Mouse (Mus musculus): ENCODE results near the gene Elmod3. TPM values are rescaled to one million over a fixed set of nuclear protein-coding genes. Genes with fewer than 3 reads are reported as not detected.

Elmod3 gene
- polyA plus RNA-seq, 1 experiment = 12.0 TPM

- TF ChIP-seq POLR2A (IDR thresholded peaks at IDR 0.05; ENCODE audit: borderline replicate concordance, low read depth, low read length) (no peak), CTCF (IDR thresholded peaks at IDR 0.05; ENCODE audit: low read depth, low read length) (no peak)
- H3K4me1 ChIP-seq (ENCODE audit: control insufficient read depth, insufficient read depth, low read length) = peaks cover 9% of the 10 kb centered on the region
- no peak overlapping the region for H3K27ac ChIP-seq (ENCODE audit: insufficient read depth, low read depth, low read length)
- H3K4me3 ChIP-seq (ENCODE audit: insufficient read depth, low read length) = no peak overlapping the region
These were observed 71.1 kb downstream of the Elmod3 start for GRCm38 (mm10) chr6:72527070-72527469.

DNA sequence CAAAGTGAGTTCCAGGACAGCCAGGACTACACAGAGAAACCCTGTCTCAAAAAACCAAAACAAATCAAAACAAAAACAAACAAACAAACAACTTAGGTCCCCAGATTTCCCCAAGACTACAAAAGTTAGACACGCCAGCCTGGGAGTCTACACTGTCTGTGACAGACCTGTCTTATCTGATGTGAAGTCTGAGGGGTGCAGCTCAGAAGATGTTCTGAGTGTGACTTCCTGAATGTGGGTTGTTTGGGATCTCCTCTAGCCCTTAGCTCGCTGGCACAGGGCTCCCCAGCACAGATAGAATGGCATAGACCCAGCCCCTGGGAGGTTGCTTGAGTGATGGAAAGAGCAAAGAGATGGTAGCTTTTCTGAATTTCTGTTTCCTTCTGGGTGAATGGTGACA is 74.1 kb downstream of the Elmod3 start:
- Histone ChIP-seq H3K27ac (ENCODE audit: insufficient read depth, low read depth, low read length) (no peak overlapping the region), H3K4me3 (ENCODE audit: insufficient read depth, low read length) (no peak overlapping the region), H3K4me1 (ENCODE audit: control insufficient read depth, insufficient read depth, low read length) (peaks cover 20% of the 10 kb centered on the region)
- TF ChIP-seq POLR2A (IDR thresholded peaks at IDR 0.05; ENCODE audit: borderline replicate concordance, low read depth, low read length) = no peak
- TF ChIP-seq CTCF (IDR thresholded peaks at IDR 0.05; ENCODE audit: low read depth, low read length) = no peak

DNA sequence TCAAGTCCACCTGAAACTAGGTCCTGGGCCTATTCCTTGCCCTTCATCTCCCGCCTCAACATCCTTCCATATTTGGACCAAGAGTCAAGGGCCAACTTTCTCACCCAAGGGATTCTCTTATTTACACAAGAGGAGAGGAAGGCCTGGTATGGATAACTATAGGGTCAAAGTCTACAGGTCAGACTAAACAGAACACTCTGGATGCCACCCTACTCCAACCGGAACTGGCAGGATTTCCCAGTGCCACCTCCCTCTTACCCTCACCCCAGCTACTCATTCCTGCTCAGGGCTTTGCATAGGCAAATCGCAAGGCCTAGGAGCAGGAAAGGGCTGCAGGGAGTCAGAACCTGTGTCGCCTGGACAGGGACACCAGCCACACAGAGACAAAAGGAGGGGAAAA is 75.0 kb downstream of the Elmod3 start:
- Histone ChIP-seq H3K27ac (ENCODE audit: insufficient read depth, low read depth, low read length) (no peak overlapping the region), H3K4me3 (ENCODE audit: insufficient read depth, low read length) (no peak overlapping the region), H3K4me1 (ENCODE audit: control insufficient read depth, insufficient read depth, low read length) (peaks cover 20% of the 10 kb centered on the region)
- TF ChIP-seq POLR2A (IDR thresholded peaks at IDR 0.05; ENCODE audit: borderline replicate concordance, low read depth, low read length) = no peak
- TF ChIP-seq CTCF (IDR thresholded peaks at IDR 0.05; ENCODE audit: low read depth, low read length) = no peak

GRCm38 (mm10) chr6:72522288-72522687 is 75.9 kb downstream of the Elmod3 start:
- H3K4me1 ChIP-seq (ENCODE audit: control insufficient read depth, insufficient read depth, low read length) = peaks cover 27% of the 10 kb centered on the region
- H3K4me3 ChIP-seq (ENCODE audit: insufficient read depth, low read length) = no peak overlapping the region
- peak overlapping the region; percentile 34 for H3K27ac ChIP-seq (ENCODE audit: insufficient read depth, low read depth, low read length)
- TF ChIP-seq POLR2A (IDR thresholded peaks at IDR 0.05; ENCODE audit: borderline replicate concordance, low read depth, low read length) (no peak), CTCF (IDR thresholded peaks at IDR 0.05; ENCODE audit: low read depth, low read length) (no peak)

GRCm38 (mm10) chr6:72521607-72522006 is 76.6 kb downstream of the Elmod3 start, which contains the start of gene Sh2d6:
Sh2d6 (minus strand) TSS chr6:72521707.
- peak within 1 kb of the TSS; percentile 34 for H3K27ac ChIP-seq (ENCODE audit: insufficient read depth, low read depth, low read length)
- H3K4me1 ChIP-seq (ENCODE audit: control insufficient read depth, insufficient read depth, low read length) = peaks cover 32% of the 10 kb centered on the region
- no peak within 1 kb of the TSS for H3K4me3 ChIP-seq (ENCODE audit: insufficient read depth, low read length)
- no peak for TF ChIP-seq CTCF (IDR thresholded peaks at IDR 0.05; ENCODE audit: low read depth, low read length)
- no peak for TF ChIP-seq POLR2A (IDR thresholded peaks at IDR 0.05; ENCODE audit: borderline replicate concordance, low read depth, low read length)

DNA sequence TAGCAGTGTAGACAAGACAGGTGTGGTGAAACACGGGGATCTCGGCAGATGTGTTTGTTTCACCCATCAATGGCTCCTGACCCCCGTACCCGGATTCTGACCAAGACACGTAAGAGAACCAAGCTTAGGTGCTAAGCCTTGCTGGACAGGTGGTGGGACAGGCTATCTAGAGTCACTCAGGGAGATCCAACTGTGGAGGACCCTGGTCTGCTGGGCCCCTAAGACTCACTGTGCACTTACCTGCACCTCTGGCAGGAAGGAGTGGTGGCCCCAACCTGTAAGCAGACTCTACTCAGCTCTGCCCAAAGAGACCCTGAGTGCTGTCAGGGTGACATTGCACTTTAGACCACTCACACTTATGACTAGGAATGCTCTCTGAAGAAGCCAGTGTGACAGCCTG is 77.3 kb downstream of the Elmod3 start:
- Histone ChIP-seq H3K4me3 (ENCODE audit: insufficient read depth, low read length) (no peak overlapping the region), H3K4me1 (ENCODE audit: control insufficient read depth, insufficient read depth, low read length) (peaks cover 32% of the 10 kb centered on the region), H3K27ac (ENCODE audit: insufficient read depth, low read depth, low read length) (no peak overlapping the region)
- TF ChIP-seq POLR2A (IDR thresholded peaks at IDR 0.05; ENCODE audit: borderline replicate concordance, low read depth, low read length) = no peak
- TF ChIP-seq CTCF (IDR thresholded peaks at IDR 0.05; ENCODE audit: low read depth, low read length) = no peak

- no peak overlapping the region for H3K4me3 ChIP-seq (ENCODE audit: insufficient read depth, low read length)
These were observed 78.1 kb downstream of the Elmod3 start for GRCm38 (mm10) chr6:72519892-72520663.

GRCm38 (mm10) chr6:72519303-72519702 is 78.9 kb downstream of the Elmod3 start:
- Histone ChIP-seq H3K4me1 (ENCODE audit: control insufficient read depth, insufficient read depth, low read length) (peaks cover 34% of the 10 kb centered on the region), H3K27ac (ENCODE audit: insufficient read depth, low read depth, low read length) (no peak overlapping the region), H3K4me3 (ENCODE audit: insufficient read depth, low read length) (no peak overlapping the region)
- TF ChIP-seq CTCF (IDR thresholded peaks at IDR 0.05; ENCODE audit: low read depth, low read length) = no peak
- TF ChIP-seq POLR2A (IDR thresholded peaks at IDR 0.05; ENCODE audit: borderline replicate concordance, low read depth, low read length) = no peak

More at GRCm38 (mm10) chr6:72519892-72520663, 78.1 kb downstream of the Elmod3 start:
- Histone ChIP-seq H3K4me1 (ENCODE audit: control insufficient read depth, insufficient read depth, low read length) (peaks cover 34% of the 10 kb centered on the region), H3K27ac (ENCODE audit: insufficient read depth, low read depth, low read length) (no peak overlapping the region)
- TF ChIP-seq CTCF (IDR thresholded peaks at IDR 0.05; ENCODE audit: low read depth, low read length) = no peak
- TF ChIP-seq POLR2A (IDR thresholded peaks at IDR 0.05; ENCODE audit: borderline replicate concordance, low read depth, low read length) = no peak

DNA sequence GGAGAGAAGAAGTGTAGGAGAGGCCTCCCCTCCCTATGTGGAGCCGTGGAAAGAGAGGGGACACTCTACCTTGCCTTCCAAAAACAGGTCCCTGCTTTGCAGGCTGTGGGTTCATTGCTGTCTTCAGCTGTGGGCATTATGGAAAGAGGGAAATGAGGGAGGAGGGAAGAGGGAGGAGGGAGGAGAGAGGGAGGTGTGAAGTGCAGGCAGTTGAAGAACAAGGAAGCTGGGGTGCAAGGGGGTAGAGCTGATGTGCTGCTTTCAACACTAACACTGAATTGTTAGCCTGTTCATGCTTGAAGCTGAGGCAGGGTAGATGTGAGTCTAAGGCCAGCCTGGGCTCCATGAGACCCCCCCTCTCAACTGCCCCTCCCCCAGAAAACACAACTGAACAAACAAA is 79.4 kb downstream of the Elmod3 start:
- no peak for TF ChIP-seq CTCF (IDR thresholded peaks at IDR 0.05; ENCODE audit: low read depth, low read length)
- no peak for TF ChIP-seq POLR2A (IDR thresholded peaks at IDR 0.05; ENCODE audit: borderline replicate concordance, low read depth, low read length)
- H3K4me3 ChIP-seq (ENCODE audit: insufficient read depth, low read length) = no peak overlapping the region
- peaks cover 34% of the 10 kb centered on the region for H3K4me1 ChIP-seq (ENCODE audit: control insufficient read depth, insufficient read depth, low read length)
- H3K27ac ChIP-seq (ENCODE audit: insufficient read depth, low read depth, low read length) = no peak overlapping the region

Other genes starting within 250 kb of the Elmod3 start
- gene Tmem150a, start 243.0 kb downstream of the Elmod3 start, polyA plus RNA-seq (2012; ENCODE audit: insufficient read depth, insufficient read length, missing spikeins) = 3.0 and 3.6 TPM in 2 replicates
- 97.4 and 105 TPM in 2 replicates for gene Rnf181, start 231.5 kb downstream of the Elmod3 start, polyA plus RNA-seq (2012; ENCODE audit: insufficient read depth, insufficient read length, missing spikeins)
- gene Vamp5, start 217.9 kb downstream of the Elmod3 start, polyA plus RNA-seq (2012; ENCODE audit: insufficient read depth, insufficient read length, missing spikeins) = 5.3 and 10.5 TPM in 2 replicates
- 348 and 352 TPM in 2 replicates for gene Vamp8, start 207.7 kb downstream of the Elmod3 start, polyA plus RNA-seq (2012; ENCODE audit: insufficient read depth, insufficient read length, missing spikeins)
- gene Ggcx, start 184.1 kb downstream of the Elmod3 start, polyA plus RNA-seq (2012; ENCODE audit: insufficient read depth, insufficient read length, missing spikeins) = 15.7 and 18.3 TPM in 2 replicates
- gene Mat2a, start 158.9 kb downstream of the Elmod3 start, polyA plus RNA-seq (2012; ENCODE audit: insufficient read depth, insufficient read length, missing spikeins) = 88.0 and 88.8 TPM in 2 replicates
- gene Sh2d6, start 76.7 kb downstream of the Elmod3 start, polyA plus RNA-seq (2012; ENCODE audit: insufficient read depth, insufficient read length, missing spikeins) = 1.3 TPM in 1 of 2 replicates, not detected in the other
- gene Capg, start 54.0 kb downstream of the Elmod3 start, polyA plus RNA-seq (2012; ENCODE audit: insufficient read depth, insufficient read length, missing spikeins) = 788 and 835 TPM in 2 replicates
- 15.7 and 21.3 TPM in 2 replicates for gene Retsat, start 62 bp upstream of the Elmod3 start, polyA plus RNA-seq (2012; ENCODE audit: insufficient read depth, insufficient read length, missing spikeins)
- gene Tgoln1, start 18.6 kb upstream of the Elmod3 start, polyA plus RNA-seq (2012; ENCODE audit: insufficient read depth, insufficient read length, missing spikeins) = 80.0 and 87.9 TPM in 2 replicates
- 0.42 and 0.61 TPM in 2 replicates for gene Tcf7l1, start 190.8 kb upstream of the Elmod3 start, polyA plus RNA-seq (2012; ENCODE audit: insufficient read depth, insufficient read length, missing spikeins)